Mouse (Mus musculus): ENCODE measurements around the gene Vav2.

GRCm38 (mm10) chr2:27215537-27215936 is 211.3 kb downstream of the Vav2 start:
- no peak for TF ChIP-seq EP300 (IDR thresholded peaks at IDR 0.05; ENCODE audit: insufficient read depth, low read depth, low read length)
- TF ChIP-seq CTCF (IDR thresholded peaks at IDR 0.05), result no peak
